Mouse (Mus musculus) kidney, postnatal 0 days (tissue): Measurements from ENCODE around the gene Rec114. TPM values are rescaled to one million over a fixed set of nuclear protein-coding genes. Genes with fewer than 3 reads are reported as not detected.

ENCODE experiments used
- ATAC-seq: fragments of 200-750 bp; cut with Nextera tagmentation; replicated peaks from 2 replicates; pipeline ENCODE4 v1.8.0; 2017; ENCODE audit warnings: low read depth, moderate number of reproducible peaks, moderate TSS enrichment, moderate library complexity; ENCODE audit not compliant: low FRiP score
- DNase-seq: peaks from one replicate; pipeline ENCODE4 v3.0.0-alpha.2; 2016; ENCODE audit warnings: low spot score
- H3K27ac ChIP-seq: fragments of 300-500 bp; sonication (generic); 2 replicates; pipeline ENCODE4 v1.5.1; 2014; ENCODE audit warnings: mild to moderate bottlenecking
- H3K27me3 ChIP-seq: fragments of 300-500 bp; sonication (generic); 2 replicates; pipeline ENCODE4 v1.6.1; 2014; ENCODE audit warnings: low read length, mixed read lengths; ENCODE audit not compliant: insufficient read depth
- H3K36me3 ChIP-seq: fragments of 300-500 bp; sonication (generic); 2 replicates; pipeline ENCODE4 v1.6.1; 2014; ENCODE audit warnings: low read length, mixed read lengths; ENCODE audit not compliant: insufficient read depth
- H3K4me1 ChIP-seq: fragments of 300-500 bp; sonication (generic); replicated peaks from 2 replicates; pipeline ENCODE4 v1.6.1; 2014; ENCODE audit warnings: antibody characterized with exemption, low read length, mixed read lengths; ENCODE audit not compliant: insufficient read depth
- H3K4me2 ChIP-seq: fragments of 300-500 bp; sonication (generic); 2 replicates; pipeline ENCODE4 v1.6.1; 2014; ENCODE audit warnings: mild to moderate bottlenecking, low read length, moderate library complexity, mixed read lengths
- H3K4me3 ChIP-seq: fragments of 300-500 bp; sonication (generic); replicated peaks from 2 replicates; pipeline ENCODE4 v1.5.1; 2014; ENCODE audit warnings: low read depth, low read length
- H3K9ac ChIP-seq: fragments of 300-500 bp; sonication (generic); 2 replicates; pipeline ENCODE4 v1.6.1; 2014; ENCODE audit warnings: low read depth, low read length
- H3K9me3 ChIP-seq: fragments of 300-500 bp; sonication (generic); replicated peaks from 2 replicates; pipeline ENCODE4 v1.6.1; 2016; ENCODE audit warnings: low read length, inconsistent platforms, mixed read lengths
- CTCF ChIP-seq: IDR thresholded peaks from 2 replicates; pipeline ENCODE4 v1.5.1; 2016; ENCODE audit warnings: antibody characterized with exemption, low read depth, mild to moderate bottlenecking, moderate library complexity
- WGBS: fragments of 180-500 bp; shearing (Covaris S2); extraction: QIAGEN DNeasy Blood & Tissue Kit; methylation state at CpG from one replicate; pipeline ENCODE4 v1.1.7; 2014; 5-methylcytosine and 5-hydroxymethylcytosine counted together
- polyA plus RNA-seq: library from polyadenylated mRNA; unstranded; fragments of >200 nt; fragmentation: Nextera tagmentation; extraction: Ambion mirVana; gene quantifications from 2 replicates; pipeline ENCODE4 v1.2.1, GENCODE M21; 2015

The Rec114 gene
- polyA plus RNA-seq, 1 experiment from 2014 or later = 1.2 TPM

DNA sequence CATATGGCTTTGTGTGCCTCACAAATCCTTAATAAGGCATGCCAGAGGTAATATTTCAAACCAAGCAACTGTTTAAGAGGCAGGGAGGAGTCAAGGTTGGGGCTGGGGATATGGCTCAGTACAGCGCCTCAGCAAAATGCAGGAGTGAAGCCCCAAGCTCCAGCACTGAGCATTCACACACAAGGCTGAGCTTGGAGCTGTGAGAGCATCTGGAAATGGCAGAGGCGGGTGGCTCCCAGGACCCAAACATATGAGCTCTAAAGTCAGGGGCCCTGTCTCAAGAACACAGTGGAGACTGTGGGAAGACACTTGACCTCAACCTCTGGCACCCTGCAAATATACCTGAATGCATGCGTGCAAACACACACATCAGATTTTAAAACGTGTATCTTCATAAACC lies 55.7 kb downstream of the Rec114 start:
- 61% methylated on average over 4 of the region's 4 CpGs for WGBS
- no peak overlapping the region for H3K9ac ChIP-seq
- H3K9me3 ChIP-seq = no peaks in the 10 kb centered on the region
- H3K36me3 ChIP-seq = no peaks in the 10 kb centered on the region
- H3K4me3 ChIP-seq = no peak overlapping the region
- no peak overlapping the region for H3K27ac ChIP-seq
- ATAC-seq (no peak), DNase-seq (peak; percentile 36)
- H3K27me3 ChIP-seq = no peaks in the 10 kb centered on the region
- H3K4me1 ChIP-seq = no peaks in the 10 kb centered on the region
- TF ChIP-seq CTCF = no peak
- no peak overlapping the region for H3K4me2 ChIP-seq

DNA sequence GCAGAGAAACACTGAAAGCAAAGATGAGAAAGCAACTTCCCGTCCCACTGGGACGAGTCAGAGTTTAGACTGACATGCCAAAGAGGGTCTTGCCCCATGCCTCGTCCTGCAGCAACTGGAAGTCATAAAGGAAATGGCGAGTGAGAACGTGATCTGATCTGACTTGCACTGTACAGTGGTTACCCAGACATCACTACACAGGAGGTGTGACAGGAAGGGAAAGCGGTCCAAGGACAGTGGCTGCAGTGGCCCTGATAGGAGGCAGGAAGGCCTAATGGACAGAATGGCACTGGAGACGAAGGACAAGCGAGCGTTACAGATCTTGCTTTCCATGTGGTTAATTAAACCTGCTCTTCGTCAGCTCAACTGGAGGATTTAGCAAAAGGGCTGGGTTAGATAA lies 58.5 kb downstream of the Rec114 start:
- Histone ChIP-seq H3K27me3 (no peaks in the 10 kb centered on the region), H3K9ac (no peak overlapping the region), H3K36me3 (no peaks in the 10 kb centered on the region), H3K9me3 (no peaks in the 10 kb centered on the region), H3K27ac (no peak overlapping the region), H3K4me2 (no peak overlapping the region), H3K4me1 (no peaks in the 10 kb centered on the region), H3K4me3 (no peak overlapping the region)
- DNase-seq (no peak), ATAC-seq (no peak)
- whole genome bisulfite sequencing = 80% methylated on average over 10 of the region's 10 CpGs
- no peak for TF ChIP-seq CTCF

DNA sequence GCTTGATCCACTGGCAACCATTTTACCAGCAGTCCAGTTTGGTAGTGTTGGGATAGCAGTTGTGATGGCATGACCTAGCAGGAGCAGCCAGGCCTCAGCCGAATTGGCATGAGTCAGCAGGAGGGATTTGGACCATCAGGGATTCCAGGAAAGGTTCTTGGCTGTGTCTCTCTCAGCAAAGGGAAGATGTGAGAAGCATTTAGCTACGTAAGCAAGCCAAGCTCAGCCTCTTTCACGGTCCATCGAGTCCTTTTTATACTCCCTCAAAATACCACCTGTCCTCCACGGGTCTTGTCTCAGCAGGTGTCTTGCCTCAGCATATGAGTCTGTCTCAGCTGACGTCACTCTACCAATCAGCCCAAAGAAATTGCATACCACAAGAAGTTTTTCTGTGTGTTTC lies 60.4 kb downstream of the Rec114 start:
- Histone ChIP-seq H3K27me3 (no peaks in the 10 kb centered on the region), H3K27ac (no peak overlapping the region), H3K9me3 (no peaks in the 10 kb centered on the region), H3K4me3 (no peak overlapping the region), H3K4me1 (no peaks in the 10 kb centered on the region), H3K9ac (no peak overlapping the region), H3K36me3 (no peaks in the 10 kb centered on the region), H3K4me2 (no peak overlapping the region)
- no peak for DNase-seq
- no peak for TF ChIP-seq CTCF
- WGBS = 31% methylated on average over 6 of the region's 6 CpGs
- no peak; the same call in 1 of the 2 replicates for ATAC-seq

DNA sequence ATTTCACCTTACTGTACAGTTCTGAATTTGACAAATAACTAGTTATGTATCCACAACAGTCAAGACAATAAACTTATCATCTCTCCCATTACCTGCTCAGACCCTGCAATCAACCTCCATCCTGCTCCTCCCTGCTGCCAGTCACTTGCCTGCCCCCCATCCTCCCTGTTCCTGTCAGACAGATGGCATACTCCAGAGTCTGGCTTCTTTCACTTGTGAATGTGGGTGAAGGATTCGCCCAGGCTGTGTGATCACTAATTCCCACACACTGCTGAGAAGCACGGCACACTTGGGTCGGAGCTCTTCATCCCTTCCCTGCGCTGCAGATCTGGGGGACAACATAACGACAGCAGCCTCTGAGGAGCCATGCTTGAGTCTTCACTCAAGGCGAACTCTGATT lies 61.7 kb downstream of the Rec114 start:
- Histone ChIP-seq H3K36me3 (no peaks in the 10 kb centered on the region), H3K9ac (no peak overlapping the region), H3K27me3 (no peaks in the 10 kb centered on the region), H3K9me3 (no peaks in the 10 kb centered on the region), H3K27ac (no peak overlapping the region), H3K4me2 (no peak overlapping the region), H3K4me1 (no peaks in the 10 kb centered on the region), H3K4me3 (no peak overlapping the region)
- no peak for TF ChIP-seq CTCF
- ATAC-seq (no peak), DNase-seq (no peak)
- 80% methylated on average over 6 of the region's 6 CpGs for WGBS

DNA sequence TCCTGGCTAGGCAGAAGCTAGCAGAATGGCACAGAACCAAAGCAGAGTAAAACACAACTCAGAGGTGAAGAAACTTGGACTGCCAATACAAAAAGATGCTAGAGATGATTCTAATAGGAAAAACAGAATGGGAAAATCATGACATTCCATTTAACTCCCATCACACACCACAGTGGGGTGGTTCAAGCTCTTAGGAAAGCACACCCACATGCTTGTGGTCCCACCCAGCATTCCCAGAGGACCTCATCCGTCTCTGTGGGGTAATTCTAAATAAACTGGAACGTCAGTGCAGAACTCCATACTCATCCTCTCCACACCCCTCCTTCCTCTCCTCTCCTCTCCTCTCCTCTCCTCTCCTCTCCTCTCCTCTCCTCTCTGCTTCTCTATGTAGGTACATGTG lies 62.4 kb downstream of the Rec114 start:
- ATAC-seq (no peak), DNase-seq (no peak)
- Histone ChIP-seq H3K4me3 (no peak overlapping the region), H3K4me2 (no peak overlapping the region), H3K36me3 (no peaks in the 10 kb centered on the region), H3K27me3 (no peaks in the 10 kb centered on the region), H3K9me3 (no peaks in the 10 kb centered on the region), H3K4me1 (no peaks in the 10 kb centered on the region), H3K27ac (no peak overlapping the region), H3K9ac (no peak overlapping the region)
- no peak for TF ChIP-seq CTCF
- WGBS = 54% methylated on average over 2 of the region's 2 CpGs

DNA sequence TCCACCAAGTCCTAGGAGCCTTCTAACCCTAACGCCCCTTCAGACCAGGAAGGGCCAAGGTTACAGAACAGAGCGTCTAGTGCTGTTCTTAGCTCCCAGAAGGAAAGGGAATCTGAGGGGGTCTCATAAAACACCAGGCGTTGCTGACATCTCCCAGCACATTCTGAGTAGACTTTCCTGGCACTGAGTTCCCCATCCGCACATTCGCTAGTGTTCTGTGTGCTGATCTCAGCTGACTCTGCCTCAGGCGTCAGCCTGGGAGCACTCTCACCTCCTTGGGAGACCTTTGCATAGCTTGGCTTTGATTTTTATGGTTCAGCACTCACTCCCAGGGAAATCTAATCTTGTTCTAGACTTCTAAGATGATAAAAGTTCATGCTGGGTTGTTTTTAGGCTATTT lies 68.4 kb downstream of the Rec114 start:
- H3K4me1 ChIP-seq = no peaks in the 10 kb centered on the region
- H3K36me3 ChIP-seq = no peaks in the 10 kb centered on the region
- TF ChIP-seq CTCF = no peak
- no peaks in the 10 kb centered on the region for H3K9me3 ChIP-seq
- DNase-seq (peak; percentile 22), ATAC-seq (no peak)
- H3K27ac ChIP-seq = no peak overlapping the region
- WGBS = 25% methylated on average over 6 of the region's 6 CpGs
- H3K4me3 ChIP-seq = no peak overlapping the region
- no peaks in the 10 kb centered on the region for H3K27me3 ChIP-seq
- H3K4me2 ChIP-seq = no peak overlapping the region
- no peak overlapping the region for H3K9ac ChIP-seq

DNA sequence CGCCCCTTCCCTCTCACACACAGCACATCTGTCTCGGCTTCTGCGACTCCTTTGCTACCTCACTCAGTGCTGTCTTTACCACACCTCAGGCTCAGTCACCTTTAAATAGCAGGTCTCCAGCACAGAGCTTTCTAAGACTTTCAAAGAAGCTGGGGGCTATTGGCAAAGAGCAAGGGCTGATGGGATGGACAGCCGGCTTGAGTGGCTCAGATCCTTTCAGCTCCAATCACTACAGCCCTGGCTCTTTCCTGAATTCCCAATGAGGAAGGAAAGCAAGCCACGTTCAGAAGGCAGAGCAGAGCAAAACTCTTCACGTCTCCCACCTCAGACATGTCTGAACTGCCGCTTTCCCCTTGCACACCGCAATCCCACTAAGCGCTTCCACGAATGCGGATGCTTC lies 69.0 kb downstream of the Rec114 start:
- DNase-seq (no peak), ATAC-seq (no peak)
- Histone ChIP-seq H3K9ac (no peak overlapping the region), H3K27me3 (no peaks in the 10 kb centered on the region), H3K27ac (no peak overlapping the region), H3K4me1 (no peaks in the 10 kb centered on the region), H3K9me3 (no peaks in the 10 kb centered on the region), H3K36me3 (no peaks in the 10 kb centered on the region), H3K4me2 (no peak overlapping the region), H3K4me3 (no peak overlapping the region)
- TF ChIP-seq CTCF = no peak
- 76% methylated on average over 11 of the region's 11 CpGs for WGBS
